Mouse (Mus musculus) CD8-positive naive resting alpha-beta T cell, adult 57 days (primary cell): ENCODE results near the gene St13. TPM values are rescaled to one million over a fixed set of nuclear protein-coding genes. Genes with fewer than 3 reads are reported as not detected.

Source experiments
- total RNA-seq: library from RNA; stranded (reverse); gene quantifications from one replicate; pipeline ENCODE4 v1.2.4, GENCODE M21; 2023

Gene St13
- 83.9 TPM for total RNA-seq

DNA sequence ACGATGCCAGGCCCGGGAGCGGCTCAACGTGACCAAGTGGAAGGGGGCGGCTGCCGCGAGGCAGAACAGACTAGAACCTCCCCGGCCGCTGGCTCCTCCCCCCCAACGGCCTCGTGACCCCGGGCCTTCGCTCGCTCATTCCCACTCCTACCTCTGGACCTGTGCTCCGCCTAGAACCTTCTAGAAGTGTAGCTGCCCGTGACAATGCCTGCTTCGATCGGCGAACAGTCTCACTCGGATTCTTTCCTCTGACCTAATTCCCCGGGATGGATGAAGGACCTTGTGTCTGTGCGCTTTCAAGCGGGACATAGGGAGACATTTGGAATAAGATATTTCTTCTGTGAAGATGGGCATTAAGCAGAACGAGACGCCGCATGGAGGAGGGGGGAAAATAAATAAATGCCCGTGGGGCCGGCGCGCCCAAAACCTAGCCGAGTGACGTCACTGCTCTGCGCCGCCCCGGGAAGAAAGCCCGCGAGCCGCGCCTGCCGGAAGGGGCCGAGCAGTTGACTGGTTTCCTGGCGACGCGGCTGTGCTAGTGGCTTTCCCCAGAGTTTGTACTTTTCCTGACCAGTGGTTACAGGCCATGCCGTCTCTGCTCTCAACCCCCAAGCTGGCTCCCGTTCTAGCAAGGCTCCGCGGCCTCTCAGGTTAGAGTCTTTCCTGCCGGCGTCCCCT lies at the start of gene St13, which contains the start of gene Xpnpep3:
TSS of gene St13 (minus strand) at position 440 of the 678 bp plus-strand sequence.
TSS of gene Xpnpep3 (plus strand) at position 501 of the 678 bp plus-strand sequence.

DNA sequence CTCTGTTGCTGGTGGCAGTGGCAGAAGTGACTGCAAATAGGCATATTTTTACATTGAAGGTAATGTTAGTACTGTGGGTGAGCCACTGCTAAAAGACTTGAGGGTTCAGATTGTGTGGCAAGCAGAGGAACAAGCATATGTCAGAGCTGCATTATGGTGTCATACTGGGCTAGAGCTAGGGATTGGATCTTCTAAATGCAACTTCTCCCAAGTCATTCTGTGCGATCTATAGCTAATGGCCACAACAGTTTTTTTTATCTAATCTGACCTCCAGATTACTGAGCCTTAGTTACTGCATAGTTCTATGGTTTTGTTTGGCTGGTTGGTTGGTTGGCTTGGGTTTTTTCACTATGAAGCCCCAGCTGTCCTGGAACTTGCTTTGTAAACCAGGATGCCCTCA lies 8.3 kb upstream of the St13 start, which contains the start of gene Dnajb7:
TSS of gene Dnajb7 (minus strand) at position 101 of the 400 bp plus-strand sequence.

GRCm38 (mm10) chr15:81360345-81361021 lies 39.4 kb downstream of the St13 start, which contains the start of gene Slc25a17:
TSS of gene Slc25a17 (minus strand) at chr15:81360812.

Other genes with a start within 250 kb of the St13 start
- 204 TPM for gene Mrtfa, start 209.3 kb downstream of the St13 start, total RNA-seq
- not detected for gene Mchr1, start 164.6 kb downstream of the St13 start, total RNA-seq
- gene Slc25a17, start 39.3 kb downstream of the St13 start, total RNA-seq: 32.9 TPM
- gene Xpnpep3, start 61 bp upstream of the St13 start, total RNA-seq: 19.8 TPM
- not detected for gene Dnajb7, start 8.2 kb upstream of the St13 start, total RNA-seq
- 101 TPM for gene Rbx1, start 66.2 kb upstream of the St13 start, total RNA-seq
- 130 TPM for gene Ep300, start 185.3 kb upstream of the St13 start, total RNA-seq